Mouse (Mus musculus) cerebellum, adult 2 months (tissue): ENCODE results near the gene Dock1.

ENCODE experiments used
- CTCF ChIP-seq: fragments of 200-500 bp; IDR thresholded peaks from 2 replicates; pipeline ENCODE4 v1.5.1; 2011; ENCODE audit warnings: low read depth, mild to moderate bottlenecking, control low read depth, low read length, moderate library complexity, borderline replicate concordance; ENCODE audit not compliant: insufficient read depth
- POLR2A ChIP-seq: fragments of 200-500 bp; IDR thresholded peaks from 2 replicates; pipeline ENCODE4 v1.6.1; 2011; ENCODE audit warnings: low read length, control low read depth, borderline replicate concordance; ENCODE audit not compliant: insufficient read depth

- TF ChIP-seq CTCF: no peak
- TF ChIP-seq POLR2A: no peak
These were observed 9.1 kb downstream of the Dock1 start for GRCm38 (mm10) chr7:134679314-134680158.
